Mouse (Mus musculus) heart, adult 2 months (tissue): Measurements from ENCODE around the gene Fto. TPM values are rescaled to one million over a fixed set of nuclear protein-coding genes. Genes with fewer than 3 reads are reported as not detected.

Source experiments
- DNase-seq, 2 experiments: peaks; one replicate each; pipeline ENCODE4 v3.0.0; 2021
- H3K27ac ChIP-seq: fragments of 200-600 bp; 2 replicates; pipeline ENCODE4 v1.8.1; 2022
- H3K27me3 ChIP-seq: fragments of 200-500 bp; 2 replicates; pipeline ENCODE4 v1.6.1; 2012; ENCODE audit warnings: mild to moderate bottlenecking, low read length, inconsistent platforms, mixed read lengths; ENCODE audit not compliant: control insufficient read depth, insufficient read depth
- H3K36me3 ChIP-seq: fragments of 200-500 bp; 2 replicates; pipeline ENCODE4 v1.6.1; 2012; ENCODE audit warnings: low read length, inconsistent platforms; ENCODE audit not compliant: control insufficient read depth, insufficient read depth
- H3K4me1 ChIP-seq: fragments of 200-500 bp; 2 replicates; pipeline ENCODE4 v1.6.1; 2011; ENCODE audit warnings: low read length; ENCODE audit not compliant: control insufficient read depth, insufficient read depth
- H3K4me3 ChIP-seq: fragments of 200-600 bp; 2 replicates; pipeline ENCODE4 v1.8.1; 2022
- H3K79me2 ChIP-seq: fragments of 200-500 bp; replicated peaks from 2 replicates; pipeline ENCODE4 v1.6.1; 2012; ENCODE audit warnings: mild to moderate bottlenecking, inconsistent platforms, low read length, moderate library complexity, mixed read lengths; ENCODE audit not compliant: control insufficient read depth, insufficient read depth
- H3K9ac ChIP-seq: fragments of 200-500 bp; 2 replicates; pipeline ENCODE4 v1.6.1; 2012; ENCODE audit warnings: low read depth, mild to moderate bottlenecking, control low read depth, inconsistent platforms, low read length, mixed read lengths
- CTCF ChIP-seq: fragments of 200-600 bp; IDR thresholded peaks from 2 replicates; pipeline ENCODE4 v1.8.1; 2022; ENCODE audit warnings: antibody characterized with exemption, mild to moderate bottlenecking, moderate library complexity
- EP300 ChIP-seq: fragments of 200-500 bp; IDR thresholded peaks from 2 replicates; pipeline ENCODE4 v1.6.1; 2011; ENCODE audit warnings: low read depth, low read length, control low read depth; ENCODE audit not compliant: insufficient read depth
- POLR2A ChIP-seq: fragments of 200-500 bp; IDR thresholded peaks from 2 replicates; pipeline ENCODE4 v1.6.1; 2011; ENCODE audit warnings: mild to moderate bottlenecking, low read depth, low read length, control low read depth; ENCODE audit not compliant: insufficient read depth
- WGBS: fragments of 180-500 bp; shearing (Covaris S2); methylation state at CpG from one replicate; pipeline ENCODE4 v1.1.7; 2018; 5-methylcytosine and 5-hydroxymethylcytosine counted together
- intact Hi-C: fragments of 180-260 bp; cut with DNase I; formaldehyde crosslinking; loops from one replicate; pipeline ENCODE4 v1.15.1; 2025
- polyA plus RNA-seq: library from polyadenylated mRNA; depleted of rRNA; stranded (reverse); fragments of >200 nt; gene quantifications from 2 replicates; pipeline ENCODE4 v1.2.3, GENCODE M21; 2012
- total RNA-seq, 2 experiments: library from RNA; stranded (reverse); gene quantifications; 2 replicates each; pipeline ENCODE4 v1.2.3; 2021

Fto gene
- total and polyA plus RNA-seq, 3 experiments = 41.3 to 65.1 (median 57.6) TPM

GRCm38 (mm10) chr8:91286237-91286636, 27.1 kb upstream of the Fto start:
- Histone ChIP-seq H3K9ac (no peak overlapping the region), H3K4me3 (no peak overlapping the region), H3K27me3 (no peaks in the 10 kb centered on the region), H3K27ac (no peak overlapping the region), H3K79me2 (no peaks in the 10 kb centered on the region), H3K36me3 (no peaks in the 10 kb centered on the region), H3K4me1 (peaks cover 2% of the 10 kb centered on the region)
- TF ChIP-seq POLR2A (no peak), CTCF (no peak), EP300 (no peak)
- DNase-seq = no peak
- intact Hi-C loops = no loop called here
- WGBS = 90% methylated on average over 8 of the region's 8 CpGs

GRCm38 (mm10) chr8:91290576-91290975, 22.7 kb upstream of the Fto start:
- TF ChIP-seq EP300 (no peak), CTCF (no peak), POLR2A (no peak)
- peaks cover 2% of the 10 kb centered on the region for H3K4me1 ChIP-seq
- intact Hi-C loops = no loop called here
- H3K36me3 ChIP-seq = no peaks in the 10 kb centered on the region
- WGBS = 70% methylated on average over 4 of the region's 4 CpGs
- H3K79me2 ChIP-seq = no peaks in the 10 kb centered on the region
- no peak for DNase-seq
- H3K27me3 ChIP-seq = no peaks in the 10 kb centered on the region
- H3K27ac ChIP-seq = no peak overlapping the region
- no peak overlapping the region for H3K4me3 ChIP-seq
- no peak overlapping the region for H3K9ac ChIP-seq

- H3K4me1 ChIP-seq = no peaks in the 10 kb centered on the region
- intact Hi-C loops = no loop called here
- TF ChIP-seq CTCF = no peak
- no peak for TF ChIP-seq POLR2A
- TF ChIP-seq EP300 = no peak
- no peak for DNase-seq
- no peaks in the 10 kb centered on the region for H3K36me3 ChIP-seq
- H3K4me3 ChIP-seq = no peak overlapping the region
- no peak overlapping the region for H3K27ac ChIP-seq
- 97% methylated on average over 5 of the region's 5 CpGs for WGBS
- H3K9ac ChIP-seq = no peak overlapping the region
- H3K79me2 ChIP-seq = no peaks in the 10 kb centered on the region
- H3K27me3 ChIP-seq = no peaks in the 10 kb centered on the region
Observed at GRCm38 (mm10) chr8:91295786-91296185, 17.5 kb upstream of the Fto start.

GRCm38 (mm10) chr8:91298672-91299071, 14.7 kb upstream of the Fto start:
- intact Hi-C loops = no loop called here
- H3K27me3 ChIP-seq = no peaks in the 10 kb centered on the region
- H3K4me1 ChIP-seq = no peaks in the 10 kb centered on the region
- TF ChIP-seq EP300 = no peak
- no peak for TF ChIP-seq CTCF
- TF ChIP-seq POLR2A = no peak
- H3K79me2 ChIP-seq = no peaks in the 10 kb centered on the region
- H3K36me3 ChIP-seq = no peaks in the 10 kb centered on the region
- no peak for DNase-seq
- no peak overlapping the region for H3K4me3 ChIP-seq
- no peak overlapping the region for H3K9ac ChIP-seq
- WGBS = 97% methylated on average over 2 of the region's 2 CpGs
- H3K27ac ChIP-seq = no peak overlapping the region

- 87% methylated on average over 17 of the region's 17 CpGs for WGBS
- intact Hi-C loops = no loop called here
- H3K9ac ChIP-seq = no peak overlapping the region
- no peak overlapping the region for H3K27ac ChIP-seq
- no peaks in the 10 kb centered on the region for H3K79me2 ChIP-seq
- H3K4me3 ChIP-seq = no peak overlapping the region
- no peaks in the 10 kb centered on the region for H3K27me3 ChIP-seq
- H3K36me3 ChIP-seq = no peaks in the 10 kb centered on the region
- peak; percentile 52 for TF ChIP-seq CTCF
- no peak for TF ChIP-seq EP300
- TF ChIP-seq POLR2A = no peak
- no peaks in the 10 kb centered on the region for H3K4me1 ChIP-seq
- DNase-seq = no peak
Observed at GRCm38 (mm10) chr8:91304481-91305386, 8.6 kb upstream of the Fto start.

- no peak for TF ChIP-seq CTCF
- Histone ChIP-seq H3K27me3 (no peaks in the 10 kb centered on the region), H3K4me1 (no peaks in the 10 kb centered on the region; the same call in 1 of the 2 replicates), H3K27ac (no peak overlapping the region), H3K36me3 (peaks cover 3% of the 10 kb centered on the region), H3K9ac (peak overlapping the region; percentile 73; the same call in 1 of the 2 replicates), H3K4me3 (no peak overlapping the region), H3K79me2 (peaks cover 7% of the 10 kb centered on the region; the same call in 1 of the 2 replicates)
- WGBS = 53% methylated on average over 2 of the region's 2 CpGs
- intact Hi-C loops = loop anchor here (2.0 to 5.0 kb wide), 5 partner anchors 18 to 1045 kb away; partner anchors contain the start of genes Irx3, Irx5 and Rbl2
- no peak for DNase-seq
Observed at GRCm38 (mm10) chr8:91312342-91312741, 983 bp upstream of the Fto start.
